Mouse (Mus musculus) v-Abl transformed pro-B cells (cell line): ENCODE measurements around the gene Sox15.

Experiments used
- in situ Hi-C, 2 experiments: fragments of 400-800 bp; cut with MboI; formaldehyde crosslinking; loops; one replicate each; pipeline ENCODE4 v1.15.1; 2025; ENCODE audit not compliant: unreplicated experiment in 2 of 2

Gene Sox15

GRCm38 (mm10) chr11:69655264-69656064 is at the start of gene Sox15:
Gene Sox15, plus strand, starts transcription at chr11:69655314.
- in situ Hi-C loops, result no loop called here

GRCm38 (mm10) chr11:69605726-69606490 is 49.2 kb upstream of the Sox15 start, which contains the start of gene Atp1b2:
Gene Atp1b2, minus strand, starts transcription at chr11:69605942.
- in situ Hi-C loops, result no loop called here

GRCm38 (mm10) chr11:69606491-69606795 is 48.7 kb upstream of the Sox15 start:
- in situ Hi-C loops, result no loop called here

GRCm38 (mm10) chr11:69606832-69607231 is 48.3 kb upstream of the Sox15 start:
- in situ Hi-C loops, result no loop called here

- in situ Hi-C loops, result no loop called here
These were observed 46.6 kb upstream of the Sox15 start for GRCm38 (mm10) chr11:69608525-69608924.

- in situ Hi-C loops, result no loop called here
These were observed 45.7 kb upstream of the Sox15 start for GRCm38 (mm10) chr11:69609416-69609815.

- in situ Hi-C loops, result loop anchor here (5.0 kb wide), 1 partner anchor 34 kb away; no protein-coding TSS in a partner anchor
These were observed 44.2 kb upstream of the Sox15 start for GRCm38 (mm10) chr11:69610899-69611298.

- in situ Hi-C loops, result loop anchor here (5.0 kb wide), 1 partner anchor 36 kb away; no protein-coding TSS in a partner anchor
These were observed 41.4 kb upstream of the Sox15 start for GRCm38 (mm10) chr11:69613553-69614256.

- in situ Hi-C loops, result loop anchor here (5.0 kb wide), 1 partner anchor 37 kb away; no protein-coding TSS in a partner anchor
These were observed 40.9 kb upstream of the Sox15 start for GRCm38 (mm10) chr11:69614257-69614588.

- in situ Hi-C loops, result no loop called here
These were observed 38.3 kb upstream of the Sox15 start for GRCm38 (mm10) chr11:69616781-69617180.

GRCm38 (mm10) chr11:69617805-69618204 is 37.3 kb upstream of the Sox15 start, which contains the start of gene Shbg:
Gene Shbg, minus strand, starts transcription at chr11:69617905.
- in situ Hi-C loops, result no loop called here

GRCm38 (mm10) chr11:69620394-69621081 is 34.6 kb upstream of the Sox15 start:
- in situ Hi-C loops, result loop anchor here in 1 of 2 experiments (5.0 to 10.0 kb wide), 2 partner anchors 88 to 254 kb away; partner anchors contain the start of gene Tmem95

- in situ Hi-C loops, result loop anchor here in 1 of 2 experiments (5.0 to 10.0 kb wide), 2 partner anchors 89 to 253 kb away; partner anchors contain the start of gene Tmem95
These were observed 33.4 kb upstream of the Sox15 start, which contains the start of gene Sat2 for GRCm38 (mm10) chr11:69621571-69622268. Gene Sat2, plus strand, starts transcription at chr11:69622024.

- in situ Hi-C loops, result loop anchor here in 1 of 2 experiments (5.0 to 10.0 kb wide), 2 partner anchors 90 to 252 kb away; partner anchors contain the start of gene Tmem95
These were observed 32.7 kb upstream of the Sox15 start for GRCm38 (mm10) chr11:69622406-69622805.

- in situ Hi-C loops, result loop anchor here in 1 of 2 experiments (5.0 to 10.0 kb wide), 2 partner anchors 91 to 252 kb away; partner anchors contain the start of gene Tmem95
These were observed 32.1 kb upstream of the Sox15 start for GRCm38 (mm10) chr11:69623006-69623405.

- in situ Hi-C loops, result loop anchor here in 1 of 2 experiments (5.0 to 10.0 kb wide), 2 partner anchors 92 to 250 kb away; partner anchors contain the start of gene Tmem95
These were observed 30.8 kb upstream of the Sox15 start for GRCm38 (mm10) chr11:69624339-69624738.

GRCm38 (mm10) chr11:69628286-69628685 is 26.8 kb upstream of the Sox15 start:
- in situ Hi-C loops, result loop anchor here in 1 of 2 experiments (10.0 kb wide), 1 partner anchor 247 kb away; the partner anchor contains the start of gene Tmem95

- in situ Hi-C loops, result loop anchor here in 1 of 2 experiments (10.0 kb wide), 2 partner anchors 125 to 245 kb away; partner anchors contain the start of genes Polr2a and Tmem95
These were observed 25.3 kb upstream of the Sox15 start for GRCm38 (mm10) chr11:69629802-69630201.
